Mouse (Mus musculus) 3T3-L1 (cell line): ENCODE measurements around the gene Eif3g.

Experiments used
- DNase-seq: peaks from one replicate; pipeline ENCODE4 v3.0.0-alpha.2; 2015; ENCODE audit warnings: low read depth, low spot score

Eif3g gene

GRCm38 (mm10) chr9:20862225-20862624 lies 36.2 kb downstream of the Eif3g start:
- DNase-seq = no peak

- DNase-seq = no peak
Measured at GRCm38 (mm10) chr9:20861821-20862220, 36.6 kb downstream of the Eif3g start.

GRCm38 (mm10) chr9:20859926-20860325 lies 38.5 kb downstream of the Eif3g start:
- DNase-seq = no peak

- peak; percentile 77 for DNase-seq
Measured at GRCm38 (mm10) chr9:20857131-20857530, 41.3 kb downstream of the Eif3g start.

- no peak for DNase-seq
Measured at GRCm38 (mm10) chr9:20850179-20850578, 48.2 kb downstream of the Eif3g start.
